Mouse (Mus musculus): ENCODE data around the gene Apold1. TPM values are rescaled to one million over a fixed set of nuclear protein-coding genes. Genes with fewer than 3 reads are reported as not detected.

Gene Apold1
- polyA plus RNA-seq, 1 experiment from 2014 or later, result 8.9 TPM

GRCm38 (mm10) chr6:134963910-134964309 lies 17.6 kb upstream of the Apold1 start:
- no peaks in the 10 kb centered on the region for H3K9me3 ChIP-seq (replicated peaks; ENCODE audit: control insufficient read depth, low read length)

GRCm38 (mm10) chr6:134966681-134967080 lies 14.8 kb upstream of the Apold1 start:
- no peak overlapping the region for H3K27ac ChIP-seq (ENCODE audit: low read length)
- no peak overlapping the region for H3K4me3 ChIP-seq (ENCODE audit: low read length)
- no peaks in the 10 kb centered on the region for H3K4me1 ChIP-seq (ENCODE audit: control insufficient read depth, insufficient read depth, low read length)
- no peak overlapping the region for H3K9ac ChIP-seq (ENCODE audit: low read length)
- no peak for ATAC-seq (replicated peaks; ENCODE audit: extremely low read depth, insufficient read depth, low FRiP score)
- no peak overlapping the region for H3K4me2 ChIP-seq (ENCODE audit: low read depth, low read length)
- 81% methylated on average over 5 of the region's 5 CpGs for WGBS
- no peaks in the 10 kb centered on the region for H3K9me3 ChIP-seq (replicated peaks; ENCODE audit: control insufficient read depth, low read length)
- no peaks in the 10 kb centered on the region for H3K36me3 ChIP-seq (ENCODE audit: control insufficient read depth, insufficient read depth)
- no peaks in the 10 kb centered on the region for H3K27me3 ChIP-seq (ENCODE audit: control insufficient read depth, insufficient read depth, low read length)

More at GRCm38 (mm10) chr6:134963910-134964309, 17.6 kb upstream of the Apold1 start:
- H3K27me3 ChIP-seq (ENCODE audit: control insufficient read depth, insufficient read depth, low read length), result no peaks in the 10 kb centered on the region
- no peaks in the 10 kb centered on the region for H3K36me3 ChIP-seq (ENCODE audit: control insufficient read depth, insufficient read depth)
- no peak for ATAC-seq (replicated peaks; ENCODE audit: extremely low read depth, insufficient read depth, low FRiP score)
- H3K4me3 ChIP-seq (ENCODE audit: low read length), result no peak overlapping the region
- H3K27ac ChIP-seq (ENCODE audit: low read length), result no peak overlapping the region
- 77% methylated on average over 2 of the region's 2 CpGs for whole genome bisulfite sequencing
- no peak overlapping the region for H3K9ac ChIP-seq (ENCODE audit: low read length)
- no peak overlapping the region for H3K4me2 ChIP-seq (ENCODE audit: low read depth, low read length)
- H3K4me1 ChIP-seq (ENCODE audit: control insufficient read depth, insufficient read depth, low read length), result no peaks in the 10 kb centered on the region

DNA sequence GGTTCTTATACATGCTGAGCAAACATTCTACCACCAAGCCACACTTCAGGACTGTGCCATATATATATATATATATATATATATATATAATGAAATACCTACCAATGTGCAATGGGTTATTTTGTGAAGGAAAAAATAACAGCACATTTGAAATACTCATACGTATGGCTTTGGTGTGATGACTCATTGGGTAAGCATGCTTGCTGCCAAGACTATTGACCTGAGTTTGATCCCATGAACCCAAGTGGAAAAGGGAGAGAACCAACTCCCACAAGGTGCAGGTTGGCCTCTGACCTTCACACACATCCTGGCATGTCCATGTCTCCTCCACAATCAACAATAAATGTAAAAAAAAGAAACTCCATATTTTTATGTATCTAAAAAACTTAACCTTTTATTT lies 13.2 kb upstream of the Apold1 start:
- Histone ChIP-seq H3K36me3 (ENCODE audit: control insufficient read depth, insufficient read depth) (no peaks in the 10 kb centered on the region), H3K27me3 (ENCODE audit: control insufficient read depth, insufficient read depth, low read length) (no peaks in the 10 kb centered on the region), H3K4me1 (ENCODE audit: control insufficient read depth, insufficient read depth, low read length) (no peaks in the 10 kb centered on the region), H3K9me3 (replicated peaks; ENCODE audit: control insufficient read depth, low read length) (no peaks in the 10 kb centered on the region), H3K4me2 (ENCODE audit: low read depth, low read length) (no peak overlapping the region), H3K27ac (ENCODE audit: low read length) (no peak overlapping the region), H3K4me3 (ENCODE audit: low read length) (no peak overlapping the region), H3K9ac (ENCODE audit: low read length) (no peak overlapping the region)
- no peak for ATAC-seq (replicated peaks; ENCODE audit: extremely low read depth, insufficient read depth, low FRiP score)
- 39% methylated on average over 1 of the region's 1 CpGs for WGBS

- Histone ChIP-seq H3K27me3 (ENCODE audit: control insufficient read depth, insufficient read depth, low read length) (no peaks in the 10 kb centered on the region), H3K4me1 (ENCODE audit: control insufficient read depth, insufficient read depth, low read length) (no peaks in the 10 kb centered on the region), H3K27ac (ENCODE audit: low read length) (no peak overlapping the region), H3K36me3 (ENCODE audit: control insufficient read depth, insufficient read depth) (no peaks in the 10 kb centered on the region), H3K9ac (ENCODE audit: low read length) (no peak overlapping the region), H3K4me2 (ENCODE audit: low read depth, low read length) (no peak overlapping the region), H3K9me3 (replicated peaks; ENCODE audit: control insufficient read depth, low read length) (no peaks in the 10 kb centered on the region), H3K4me3 (ENCODE audit: low read length) (no peak overlapping the region)
- WGBS, result 84% methylated on average over 2 of the region's 2 CpGs
- ATAC-seq (replicated peaks; ENCODE audit: extremely low read depth, insufficient read depth, low FRiP score), result no peak
Measured at GRCm38 (mm10) chr6:134969498-134969897, 12.0 kb upstream of the Apold1 start.

- H3K36me3 ChIP-seq (ENCODE audit: control insufficient read depth, insufficient read depth), result no peaks in the 10 kb centered on the region
- H3K9ac ChIP-seq (ENCODE audit: low read length), result no peak overlapping the region
- 45% methylated on average over 4 of the region's 4 CpGs for WGBS
- H3K4me2 ChIP-seq (ENCODE audit: low read depth, low read length), result no peak overlapping the region
- H3K27me3 ChIP-seq (ENCODE audit: control insufficient read depth, insufficient read depth, low read length), result no peaks in the 10 kb centered on the region
- ATAC-seq (replicated peaks; ENCODE audit: extremely low read depth, insufficient read depth, low FRiP score), result no peak
- H3K9me3 ChIP-seq (replicated peaks; ENCODE audit: control insufficient read depth, low read length), result no peaks in the 10 kb centered on the region
- H3K27ac ChIP-seq (ENCODE audit: low read length), result no peak overlapping the region
- H3K4me3 ChIP-seq (ENCODE audit: low read length), result no peak overlapping the region
- no peaks in the 10 kb centered on the region; the same call in 1 of the 2 replicates for H3K4me1 ChIP-seq (ENCODE audit: control insufficient read depth, insufficient read depth, low read length)
Measured at GRCm38 (mm10) chr6:134972096-134972495, 9.4 kb upstream of the Apold1 start.

- no peak overlapping the region for H3K27ac ChIP-seq (ENCODE audit: low read length)
- H3K4me2 ChIP-seq (ENCODE audit: low read depth, low read length), result no peak overlapping the region
- no peak overlapping the region for H3K9ac ChIP-seq (ENCODE audit: low read length)
- H3K36me3 ChIP-seq (ENCODE audit: control insufficient read depth, insufficient read depth), result no peaks in the 10 kb centered on the region
- no peaks in the 10 kb centered on the region for H3K9me3 ChIP-seq (replicated peaks; ENCODE audit: control insufficient read depth, low read length)
- peaks cover 11% of the 10 kb centered on the region for H3K4me1 ChIP-seq (ENCODE audit: control insufficient read depth, insufficient read depth, low read length)
- H3K27me3 ChIP-seq (ENCODE audit: control insufficient read depth, insufficient read depth, low read length), result no peaks in the 10 kb centered on the region
- H3K4me3 ChIP-seq (ENCODE audit: low read length), result no peak overlapping the region
- ATAC-seq (replicated peaks; ENCODE audit: extremely low read depth, insufficient read depth, low FRiP score), result 0 out of 2 replicates have a peak, but pooled peaks have one; percentile 31
- 22% methylated on average over 6 of the region's 6 CpGs for WGBS
Measured at GRCm38 (mm10) chr6:134976628-134977027, 4.9 kb upstream of the Apold1 start.

DNA sequence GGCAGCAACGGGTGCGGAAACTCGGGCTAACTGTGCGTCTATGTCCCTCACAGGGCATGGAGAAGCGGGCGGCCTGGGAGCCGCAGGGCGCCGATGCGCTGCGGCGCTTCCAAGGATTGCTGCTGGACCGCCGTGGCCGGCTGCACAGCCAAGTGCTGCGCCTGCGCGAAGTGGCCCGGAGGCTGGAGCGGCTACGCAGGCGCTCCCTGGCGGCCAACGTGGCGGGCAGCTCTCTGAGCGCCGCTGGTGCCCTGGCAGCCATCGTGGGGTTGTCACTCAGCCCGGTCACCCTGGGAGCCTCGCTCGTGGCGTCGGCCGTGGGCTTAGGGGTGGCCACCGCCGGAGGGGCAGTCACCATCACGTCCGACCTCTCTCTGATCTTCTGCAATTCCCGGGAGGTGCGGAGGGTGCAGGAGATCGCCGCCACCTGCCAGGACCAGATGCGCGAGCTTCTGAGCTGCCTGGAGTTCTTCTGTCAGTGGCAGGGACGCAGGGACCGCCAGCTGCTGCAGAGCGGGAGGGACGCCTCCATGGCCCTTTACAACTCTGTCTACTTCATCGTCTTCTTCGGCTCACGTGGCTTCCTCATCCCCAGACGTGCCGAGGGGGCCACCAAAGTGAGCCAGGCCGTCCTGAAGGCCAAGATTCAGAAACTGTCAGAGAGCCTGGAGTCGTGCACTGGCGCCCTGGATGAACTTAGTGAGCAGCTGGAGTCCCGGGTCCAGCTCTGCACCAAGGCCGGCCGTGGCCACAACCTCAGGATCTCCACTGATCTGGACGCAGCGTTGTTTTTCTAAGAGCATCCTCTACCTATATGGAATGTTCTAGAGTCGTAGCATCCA lies 2.2 kb downstream of the Apold1 start:
- H3K4me2 ChIP-seq (ENCODE audit: low read depth, low read length), result peak overlapping the region; percentile 86
- H3K4me1 ChIP-seq (ENCODE audit: control insufficient read depth, insufficient read depth, low read length), result peaks cover 11% of the 10 kb centered on the region
- H3K9me3 ChIP-seq (replicated peaks; ENCODE audit: control insufficient read depth, low read length), result no peaks in the 10 kb centered on the region
- 2% methylated on average over 62 of the region's 62 CpGs for whole genome bisulfite sequencing
- peak overlapping the region; percentile 49; the same call in 1 of the 2 replicates for H3K27ac ChIP-seq (ENCODE audit: low read length)
- H3K27me3 ChIP-seq (ENCODE audit: control insufficient read depth, insufficient read depth, low read length), result no peaks in the 10 kb centered on the region
- peak overlapping the region; percentile 76 for H3K9ac ChIP-seq (ENCODE audit: low read length)
- peak overlapping the region; percentile 67 for H3K4me3 ChIP-seq (ENCODE audit: low read length)
- no peaks in the 10 kb centered on the region for H3K36me3 ChIP-seq (ENCODE audit: control insufficient read depth, insufficient read depth)
- ATAC-seq (replicated peaks; ENCODE audit: extremely low read depth, insufficient read depth, low FRiP score), result peak; percentile 81

DNA sequence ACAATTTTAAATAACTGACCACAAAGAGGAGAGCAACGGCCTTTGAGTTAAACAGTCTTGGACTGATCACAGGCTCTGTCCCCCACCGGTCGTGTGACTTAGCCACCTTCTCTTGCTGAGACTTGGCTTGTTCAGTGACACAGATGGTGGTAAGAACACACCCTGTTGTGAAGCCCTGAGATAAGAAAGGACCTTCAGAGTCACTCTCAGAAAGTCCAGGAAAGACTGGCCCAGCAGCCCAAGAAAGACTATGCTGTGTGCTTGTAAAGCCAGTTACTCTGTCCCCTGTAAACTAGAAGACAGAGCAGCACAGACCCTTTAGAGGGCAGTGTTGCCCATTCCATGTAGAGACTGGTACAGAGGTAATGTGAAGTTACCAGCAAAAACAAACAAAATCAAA lies 3.2 kb downstream of the Apold1 start:
- Histone ChIP-seq H3K27me3 (ENCODE audit: control insufficient read depth, insufficient read depth, low read length) (no peaks in the 10 kb centered on the region), H3K27ac (ENCODE audit: low read length) (no peak overlapping the region), H3K9me3 (replicated peaks; ENCODE audit: control insufficient read depth, low read length) (no peaks in the 10 kb centered on the region), H3K4me1 (ENCODE audit: control insufficient read depth, insufficient read depth, low read length) (peaks cover 11% of the 10 kb centered on the region), H3K9ac (ENCODE audit: low read length) (no peak overlapping the region), H3K4me2 (ENCODE audit: low read depth, low read length) (peak overlapping the region; percentile 3; the same call in 1 of the 2 replicates), H3K4me3 (ENCODE audit: low read length) (peak overlapping the region; percentile 67; the same call in 1 of the 2 replicates), H3K36me3 (ENCODE audit: control insufficient read depth, insufficient read depth) (no peaks in the 10 kb centered on the region)
- 54% methylated on average over 3 of the region's 3 CpGs for WGBS
- no peak for ATAC-seq (replicated peaks; ENCODE audit: extremely low read depth, insufficient read depth, low FRiP score)

- Histone ChIP-seq H3K9me3 (replicated peaks; ENCODE audit: control insufficient read depth, low read length) (no peaks in the 10 kb centered on the region), H3K9ac (ENCODE audit: low read length) (no peak overlapping the region), H3K36me3 (ENCODE audit: control insufficient read depth, insufficient read depth) (no peaks in the 10 kb centered on the region), H3K4me2 (ENCODE audit: low read depth, low read length) (no peak overlapping the region), H3K27ac (ENCODE audit: low read length) (no peak overlapping the region), H3K4me3 (ENCODE audit: low read length) (no peak overlapping the region), H3K27me3 (ENCODE audit: control insufficient read depth, insufficient read depth, low read length) (no peaks in the 10 kb centered on the region), H3K4me1 (ENCODE audit: control insufficient read depth, insufficient read depth, low read length) (no peaks in the 10 kb centered on the region)
- WGBS, result 47% methylated on average over 9 of the region's 9 CpGs
- no peak for ATAC-seq (replicated peaks; ENCODE audit: extremely low read depth, insufficient read depth, low FRiP score)
Measured at GRCm38 (mm10) chr6:134988377-134988776, 6.9 kb downstream of the Apold1 start.
